Mouse (Mus musculus) hindbrain, embryonic 11.5 days (tissue): ENCODE data around the gene Bub1b. TPM values are rescaled to one million over a fixed set of nuclear protein-coding genes. Genes with fewer than 3 reads are reported as not detected.

Source experiments
- ATAC-seq: fragments of 200-750 bp; cut with Nextera tagmentation; 2 replicates; pipeline ENCODE4 v1.8.0; 2017; ENCODE audit warnings: mild to moderate bottlenecking, moderate TSS enrichment, moderate library complexity; ENCODE audit not compliant: low FRiP score
- DNase-seq: peaks from one replicate; pipeline ENCODE4 v3.0.0-alpha.2; 2015; ENCODE audit warnings: low spot score
- H3K27ac ChIP-seq: fragments of 300-500 bp; sonication (generic); 2 replicates; pipeline ENCODE4 v1.5.1; 2014; ENCODE audit warnings: mild to moderate bottlenecking, low read depth, low read length
- H3K27me3 ChIP-seq: fragments of 300-500 bp; sonication (generic); 2 replicates; pipeline ENCODE4 v1.6.1; 2014; ENCODE audit warnings: mild to moderate bottlenecking, low read length, moderate library complexity, mixed read lengths; ENCODE audit not compliant: control insufficient read depth, insufficient read depth
- H3K36me3 ChIP-seq: fragments of 300-500 bp; sonication (generic); 2 replicates; pipeline ENCODE4 v1.6.1; 2014; ENCODE audit warnings: mild to moderate bottlenecking, low read length, moderate library complexity, mixed read lengths; ENCODE audit not compliant: control insufficient read depth, insufficient read depth
- H3K4me1 ChIP-seq: fragments of 300-500 bp; sonication (generic); replicated peaks from 2 replicates; pipeline ENCODE4 v1.6.1; 2014; ENCODE audit warnings: low read length, mixed read lengths; ENCODE audit not compliant: control insufficient read depth, insufficient read depth
- H3K4me2 ChIP-seq: fragments of 300-500 bp; sonication (generic); replicated peaks from 2 replicates; pipeline ENCODE4 v1.6.1; 2014; ENCODE audit warnings: mild to moderate bottlenecking, low read depth, low read length
- H3K4me3 ChIP-seq: fragments of 300-500 bp; sonication (generic); 2 replicates; pipeline ENCODE4 v1.5.1; 2014; ENCODE audit warnings: low read depth, low read length
- H3K9ac ChIP-seq: fragments of 300-500 bp; sonication (generic); 2 replicates; pipeline ENCODE4 v1.6.1; 2014; ENCODE audit warnings: low read depth, low read length
- H3K9me3 ChIP-seq: fragments of 300-500 bp; sonication (generic); 2 replicates; pipeline ENCODE4 v1.6.1; 2016; ENCODE audit warnings: low read length; ENCODE audit not compliant: control insufficient read depth
- WGBS: fragments of 180-500 bp; shearing (Covaris S2); extraction: QIAGEN DNeasy Blood & Tissue Kit; methylation state at CpG from one replicate; pipeline ENCODE4 v1.1.7; 2014; 5-methylcytosine and 5-hydroxymethylcytosine counted together
- polyA plus RNA-seq: library from polyadenylated mRNA; unstranded; fragments of >200 nt; fragmentation: Nextera tagmentation; extraction: Ambion mirVana; gene quantifications from 2 replicates; pipeline ENCODE4 v1.2.1, GENCODE M21; 2014

Bub1b gene
- polyA plus RNA-seq, 1 experiment from 2014 or later, result 80.6 TPM

DNA sequence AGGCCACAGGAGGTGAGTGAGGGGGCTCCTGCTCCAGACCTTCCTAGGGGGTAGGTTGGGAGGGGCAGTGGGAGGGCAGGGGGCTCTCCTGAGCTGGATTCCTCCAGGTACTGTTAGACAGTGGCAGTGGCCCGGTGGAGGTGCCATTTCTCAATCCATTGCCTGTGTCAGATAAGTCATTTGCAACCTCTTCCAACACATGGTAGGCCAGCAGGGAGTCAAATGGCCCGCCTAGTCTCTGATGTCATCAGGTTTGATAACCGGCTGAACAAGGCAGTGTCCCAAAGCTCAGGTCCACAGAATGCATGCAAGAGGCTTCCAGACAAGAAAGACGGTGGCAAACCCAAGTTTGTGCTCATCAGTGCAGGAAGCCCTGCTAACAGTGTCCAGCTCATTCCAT, 79.8 kb downstream of the Bub1b start:
- Histone ChIP-seq H3K27me3 (peaks cover 51% of the 10 kb centered on the region), H3K36me3 (no peaks in the 10 kb centered on the region), H3K9ac (peak overlapping the region; percentile 45; the same call in 1 of the 2 replicates), H3K27ac (no peak overlapping the region), H3K4me2 (peak overlapping the region; percentile 95), H3K9me3 (no peaks in the 10 kb centered on the region), H3K4me1 (peaks cover 5% of the 10 kb centered on the region; the same call in 1 of the 2 replicates), H3K4me3 (peak overlapping the region; percentile 42)
- peak; percentile 30 for DNase-seq
- WGBS, result 13% methylated on average over 4 of the region's 4 CpGs
- no peak for ATAC-seq

DNA sequence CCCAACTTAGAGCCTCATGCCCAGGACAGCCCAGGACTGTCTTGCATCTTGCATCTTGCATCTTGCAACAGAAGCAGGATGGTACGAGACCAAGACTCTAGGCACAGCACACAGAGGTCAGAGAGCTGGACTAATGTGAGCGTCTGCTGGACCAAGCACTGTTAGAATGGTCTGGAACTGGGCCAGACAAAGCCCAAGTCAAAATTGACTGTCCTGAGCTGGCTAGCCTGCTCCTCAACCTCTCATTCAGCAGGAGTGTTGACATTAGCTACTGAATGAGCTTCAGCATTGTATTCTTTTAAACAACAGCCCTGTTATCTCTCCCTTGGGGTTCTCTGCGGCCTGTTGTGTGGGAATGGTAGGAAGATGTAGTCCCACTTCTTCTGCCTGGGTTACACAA, 81.6 kb downstream of the Bub1b start:
- Histone ChIP-seq H3K4me1 (peaks cover 5% of the 10 kb centered on the region; the same call in 1 of the 2 replicates), H3K9me3 (no peaks in the 10 kb centered on the region), H3K27ac (no peak overlapping the region), H3K9ac (no peak overlapping the region), H3K36me3 (no peaks in the 10 kb centered on the region), H3K27me3 (peaks cover 48% of the 10 kb centered on the region), H3K4me3 (no peak overlapping the region), H3K4me2 (no peak overlapping the region)
- no peak for DNase-seq
- 75% methylated on average over 3 of the region's 3 CpGs for WGBS
- ATAC-seq, result no peak

DNA sequence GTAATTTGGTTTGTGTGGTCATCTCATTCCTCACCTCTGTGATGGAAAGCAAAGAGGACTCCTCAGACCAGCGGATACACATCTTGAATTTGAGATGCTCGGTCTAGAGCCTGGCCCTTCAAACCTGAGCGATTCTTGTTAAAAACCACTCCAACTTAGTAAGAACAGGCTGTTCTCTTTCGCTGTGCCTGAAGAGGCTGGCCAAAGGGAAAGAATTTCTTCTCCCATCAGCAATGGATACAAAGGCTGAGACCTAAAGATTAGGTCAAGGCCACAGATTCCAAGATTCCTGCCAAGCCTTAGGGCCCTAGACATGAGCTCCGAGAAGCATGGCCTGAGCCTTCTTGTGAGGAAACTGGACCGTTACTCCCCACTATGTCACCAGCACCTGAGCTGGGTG, 82.9 kb downstream of the Bub1b start:
- Histone ChIP-seq H3K4me2 (no peak overlapping the region), H3K36me3 (no peaks in the 10 kb centered on the region), H3K27me3 (peaks cover 36% of the 10 kb centered on the region), H3K4me3 (no peak overlapping the region), H3K27ac (no peak overlapping the region), H3K9me3 (no peaks in the 10 kb centered on the region), H3K9ac (no peak overlapping the region), H3K4me1 (peaks cover 5% of the 10 kb centered on the region; the same call in 1 of the 2 replicates)
- DNase-seq (no peak), ATAC-seq (no peak)
- 92% methylated on average over 6 of the region's 6 CpGs for WGBS

DNA sequence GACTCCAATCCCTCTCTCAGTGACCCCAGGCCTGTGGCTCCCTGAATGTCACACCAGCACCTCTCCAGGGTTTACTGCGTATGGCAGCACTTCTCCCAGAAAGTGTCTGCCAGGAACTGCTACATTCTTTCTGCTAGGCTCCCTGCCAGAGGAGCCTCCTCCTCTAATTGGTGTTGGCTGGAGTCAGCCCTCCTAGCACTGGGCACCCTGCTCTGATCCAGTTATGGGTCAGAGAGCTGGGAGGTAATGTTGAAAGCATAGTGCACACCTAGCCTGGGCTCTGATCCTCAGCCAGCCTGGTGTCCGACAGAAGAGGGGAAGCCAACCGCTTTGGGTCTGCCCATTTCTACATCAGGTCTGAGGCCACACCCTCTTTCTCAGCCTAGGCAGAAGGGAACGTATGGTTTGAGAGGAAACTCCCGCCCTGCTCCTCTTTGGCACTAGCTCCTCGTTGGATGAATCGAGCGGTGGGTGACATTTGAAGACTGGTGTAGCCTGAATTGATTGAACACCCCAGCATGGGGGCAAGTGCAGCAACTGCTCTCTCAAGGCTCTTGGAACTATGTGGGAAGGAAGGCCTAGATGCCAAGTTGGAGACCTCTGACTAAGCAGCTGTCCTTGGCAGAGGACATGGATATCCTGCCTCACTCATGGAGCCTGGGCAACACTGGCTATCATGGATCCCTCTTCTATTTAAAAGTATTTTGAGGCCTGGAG, 84.7 kb downstream of the Bub1b start:
- Histone ChIP-seq H3K4me3 (no peak overlapping the region), H3K4me1 (no peaks in the 10 kb centered on the region), H3K4me2 (no peak overlapping the region), H3K27ac (no peak overlapping the region), H3K36me3 (no peaks in the 10 kb centered on the region), H3K27me3 (peaks cover 19% of the 10 kb centered on the region), H3K9ac (no peak overlapping the region), H3K9me3 (no peaks in the 10 kb centered on the region)
- DNase-seq (no peak), ATAC-seq (no peak)
- 48% methylated on average over 8 of the region's 8 CpGs for WGBS

DNA sequence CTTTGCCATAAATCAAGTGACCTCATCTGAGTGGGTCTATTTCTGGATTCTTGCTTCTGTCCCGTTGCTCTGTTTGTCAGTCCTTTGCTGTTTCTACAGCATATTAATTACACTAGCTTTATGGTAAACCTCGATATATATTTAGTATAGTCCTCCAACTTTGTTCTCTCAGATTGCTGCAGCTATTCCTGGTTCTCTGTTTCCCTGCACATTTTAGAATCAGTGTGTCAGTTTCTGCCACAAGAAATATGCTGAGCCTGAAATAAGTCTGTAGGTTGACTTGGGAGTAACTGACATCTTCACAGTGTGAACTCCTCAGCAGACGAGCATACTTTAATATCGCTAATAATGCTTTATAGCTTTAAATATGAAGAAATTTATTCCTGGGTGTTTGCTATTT, 87.1 kb downstream of the Bub1b start:
- ATAC-seq, result no peak
- Histone ChIP-seq H3K4me1 (no peaks in the 10 kb centered on the region), H3K27ac (no peak overlapping the region), H3K4me3 (no peak overlapping the region), H3K4me2 (no peak overlapping the region), H3K36me3 (no peaks in the 10 kb centered on the region), H3K9me3 (no peaks in the 10 kb centered on the region), H3K27me3 (peaks cover 3% of the 10 kb centered on the region; the same call in 1 of the 2 replicates), H3K9ac (no peak overlapping the region)
- no peak for DNase-seq
- 88% methylated on average over 4 of the region's 4 CpGs for WGBS

DNA sequence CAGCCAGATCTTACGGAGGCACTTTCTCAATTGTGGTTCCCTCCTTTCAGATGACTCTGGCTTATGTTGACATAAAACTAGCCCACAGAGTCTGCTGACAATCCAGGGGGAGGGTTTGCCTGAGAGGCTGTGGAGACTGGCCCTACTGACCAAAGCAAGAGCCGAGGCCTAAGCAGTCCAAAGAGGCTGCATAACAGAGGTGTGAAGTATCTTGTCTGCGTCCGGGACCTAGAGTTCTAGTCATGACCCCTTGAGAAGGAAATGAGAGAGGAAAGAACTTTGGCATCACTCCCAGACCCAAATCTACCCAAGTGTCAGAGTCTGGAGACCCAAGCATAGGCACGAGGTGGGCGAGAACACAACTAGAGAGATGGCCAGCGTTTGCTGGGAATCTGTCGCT, 88.7 kb downstream of the Bub1b start:
- peaks cover 3% of the 10 kb centered on the region; the same call in 1 of the 2 replicates for H3K27me3 ChIP-seq
- no peaks in the 10 kb centered on the region for H3K36me3 ChIP-seq
- DNase-seq (no peak), ATAC-seq (no peak)
- H3K4me3 ChIP-seq, result no peak overlapping the region
- H3K27ac ChIP-seq, result no peak overlapping the region
- no peak overlapping the region for H3K4me2 ChIP-seq
- H3K4me1 ChIP-seq, result no peaks in the 10 kb centered on the region
- 74% methylated on average over 8 of the region's 8 CpGs for WGBS
- H3K9me3 ChIP-seq, result no peaks in the 10 kb centered on the region
- no peak overlapping the region for H3K9ac ChIP-seq

DNA sequence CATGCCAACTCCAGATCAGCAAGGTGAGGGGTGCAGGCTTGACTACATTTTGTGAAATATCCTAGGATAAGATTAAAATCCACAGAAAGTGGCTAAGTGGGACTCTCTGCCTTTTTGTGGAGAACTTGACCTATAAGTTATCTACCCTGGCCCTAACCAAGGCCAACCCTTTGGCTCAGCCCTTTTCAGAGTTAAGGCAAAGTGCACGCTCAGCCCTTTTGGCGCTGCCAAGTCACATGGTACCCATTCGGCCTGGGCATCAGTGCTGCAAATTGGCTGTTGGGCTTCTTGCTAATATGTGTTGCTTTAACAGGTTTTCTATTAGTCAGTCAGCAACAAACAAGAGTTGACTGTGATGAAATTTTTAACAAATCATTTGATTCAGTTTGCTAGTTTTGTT, 89.8 kb downstream of the Bub1b start:
- WGBS, result 97% methylated on average over 3 of the region's 3 CpGs

DNA sequence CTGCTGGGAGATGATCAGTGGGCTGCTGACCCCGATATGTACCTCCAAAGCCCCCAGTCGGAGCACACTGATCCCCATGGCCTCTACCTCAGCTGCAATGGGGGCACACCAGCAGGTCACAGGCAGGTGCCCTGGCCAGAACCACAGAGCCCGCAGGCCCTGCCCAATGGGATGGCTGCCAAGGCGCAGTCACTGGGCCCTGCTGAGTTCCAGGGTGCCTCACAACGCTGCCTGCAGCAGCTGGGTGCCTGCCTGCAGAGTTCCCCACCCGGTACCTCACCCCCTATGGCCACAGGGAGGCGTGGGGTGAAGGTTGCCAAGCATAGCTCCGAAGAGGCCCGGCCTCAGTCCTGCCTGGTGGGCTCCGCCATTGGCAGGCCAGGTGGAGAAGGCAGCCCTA, 91.9 kb downstream of the Bub1b start:
- WGBS, result 84% methylated on average over 10 of the region's 10 CpGs
- ATAC-seq, result no peak
- H3K4me3 ChIP-seq, result no peak overlapping the region
- no peaks in the 10 kb centered on the region for H3K9me3 ChIP-seq
- no peak overlapping the region for H3K4me2 ChIP-seq
- peaks cover 3% of the 10 kb centered on the region; the same call in 1 of the 2 replicates for H3K27me3 ChIP-seq
- H3K36me3 ChIP-seq, result no peaks in the 10 kb centered on the region
- H3K4me1 ChIP-seq, result no peaks in the 10 kb centered on the region
- H3K27ac ChIP-seq, result no peak overlapping the region
- no peak overlapping the region for H3K9ac ChIP-seq
- DNase-seq, result no peak

More for the DNA sequence above, 89.8 kb downstream of the Bub1b start:
- Histone ChIP-seq H3K36me3 (no peaks in the 10 kb centered on the region), H3K27ac (no peak overlapping the region), H3K4me2 (no peak overlapping the region), H3K9me3 (no peaks in the 10 kb centered on the region), H3K4me3 (no peak overlapping the region), H3K4me1 (no peaks in the 10 kb centered on the region), H3K9ac (no peak overlapping the region), H3K27me3 (peaks cover 3% of the 10 kb centered on the region; the same call in 1 of the 2 replicates)
- ATAC-seq (no peak), DNase-seq (no peak)
